Mouse (Mus musculus) T-helper 1 cell (primary cell): Measurements from ENCODE around the gene Iglon5.

Experiments used
- in situ Hi-C: fragments of 300-600 bp; cut with MboI, MseI; formaldehyde crosslinking; loops from one replicate; pipeline ENCODE4 v1.15.1; 2025; ENCODE audit warnings: high pct_unique_total_duplicates

The Iglon5 gene

GRCm38 (mm10) chr7:43429500-43429899, 60.4 kb downstream of the Iglon5 start:
- in situ Hi-C loops = no loop called here

GRCm38 (mm10) chr7:43427406-43427805, 62.5 kb downstream of the Iglon5 start, which contains the start of gene Lim2:
TSS of gene Lim2 (plus strand) at chr7:43427670.
- in situ Hi-C loops = no loop called here

GRCm38 (mm10) chr7:43423991-43424625, 65.8 kb downstream of the Iglon5 start:
- in situ Hi-C loops = no loop called here

- in situ Hi-C loops = no loop called here
Measured at GRCm38 (mm10) chr7:43422995-43423617, 66.8 kb downstream of the Iglon5 start.
